Mouse (Mus musculus) heart, embryonic 10.5 days (tissue): ENCODE measurements around the gene Copb2. TPM values are rescaled to one million over a fixed set of nuclear protein-coding genes. Genes with fewer than 3 reads are reported as not detected.

Experiments used
- DNase-seq: peaks from one replicate; pipeline ENCODE4 v3.0.0-alpha.2; 2017; ENCODE audit warnings: low spot score
- H3K27ac ChIP-seq: fragments of 300-500 bp; sonication (generic); 2 replicates; pipeline ENCODE4 v1.5.1; 2016; ENCODE audit warnings: mild to moderate bottlenecking
- H3K27me3 ChIP-seq: fragments of 300-500 bp; sonication (generic); 2 replicates; pipeline ENCODE4 v1.6.1; 2016; ENCODE audit warnings: mild to moderate bottlenecking; ENCODE audit not compliant: poor library complexity, insufficient read depth, severe bottlenecking
- H3K36me3 ChIP-seq: fragments of 300-500 bp; sonication (generic); 2 replicates; pipeline ENCODE4 v1.6.1; 2016; ENCODE audit warnings: mild to moderate bottlenecking, moderate library complexity
- H3K4me1 ChIP-seq: fragments of 300-500 bp; sonication (generic); 2 replicates; pipeline ENCODE4 v1.6.1; 2016; ENCODE audit warnings: mild to moderate bottlenecking
- H3K4me3 ChIP-seq: fragments of 300-500 bp; sonication (generic); 2 replicates; pipeline ENCODE4 v1.5.1; 2016; ENCODE audit warnings: mild to moderate bottlenecking, moderate library complexity
- H3K9me3 ChIP-seq: fragments of 300-500 bp; sonication (generic); 2 replicates; pipeline ENCODE4 v1.6.1; 2016; ENCODE audit warnings: mild to moderate bottlenecking, moderate library complexity
- WGBS: fragments of 180-500 bp; shearing (Covaris S2); methylation state at CpG from one replicate; pipeline ENCODE4 v1.1.7; 2016; 5-methylcytosine and 5-hydroxymethylcytosine counted together
- polyA plus RNA-seq: library from polyadenylated mRNA; unstranded; fragments of >200 nt; fragmentation: Nextera tagmentation; extraction: Ambion mirVana; gene quantifications from 2 replicates; pipeline ENCODE4 v1.2.1, GENCODE M21; 2016

Copb2 gene
- polyA plus RNA-seq = 163 and 167 TPM in 2 replicates

- WGBS = under 1% methylated on average over 76 of the region's 76 CpGs
- Histone ChIP-seq H3K36me3 (peaks cover 6% of the 10 kb centered on the region; the same call in 1 of the 2 replicates), H3K4me1 (peaks cover 15% of the 10 kb centered on the region; the same call in 1 of the 2 replicates), H3K4me3 (peak within 1 kb of the TSS; percentile 85), H3K9me3 (no peaks in the 10 kb centered on the region), H3K27me3 (no peaks in the 10 kb centered on the region), H3K27ac (peak within 1 kb of the TSS; percentile 88)
- peak; percentile 99 for DNase-seq
These were observed at the start of gene Copb2 for GRCm38 (mm10) chr9:98563137-98564126. TSS of gene Copb2 (plus strand) at chr9:98563721.

- Histone ChIP-seq H3K27me3 (no peaks in the 10 kb centered on the region), H3K36me3 (no peaks in the 10 kb centered on the region), H3K4me1 (no peaks in the 10 kb centered on the region), H3K27ac (no peak overlapping the region; the same call in 1 of the 2 replicates), H3K9me3 (no peaks in the 10 kb centered on the region), H3K4me3 (no peak overlapping the region)
- WGBS = 65% methylated on average over 2 of the region's 2 CpGs
- DNase-seq = no peak
These were observed 39.6 kb upstream of the Copb2 start for GRCm38 (mm10) chr9:98523872-98524271.

GRCm38 (mm10) chr9:98524786-98525542 lies 38.6 kb upstream of the Copb2 start:
- Histone ChIP-seq H3K36me3 (no peaks in the 10 kb centered on the region), H3K4me1 (no peaks in the 10 kb centered on the region), H3K9me3 (no peaks in the 10 kb centered on the region), H3K27me3 (no peaks in the 10 kb centered on the region), H3K4me3 (no peak overlapping the region), H3K27ac (no peak overlapping the region)
- no peak for DNase-seq
- WGBS = 69% methylated on average over 7 of the region's 7 CpGs

- H3K36me3 ChIP-seq = no peaks in the 10 kb centered on the region
- WGBS = 63% methylated on average over 7 of the region's 7 CpGs
These were observed 38.0 kb upstream of the Copb2 start for GRCm38 (mm10) chr9:98525543-98525924.

GRCm38 (mm10) chr9:98527226-98527625 lies 36.3 kb upstream of the Copb2 start:
- H3K36me3 ChIP-seq = no peaks in the 10 kb centered on the region
- no peaks in the 10 kb centered on the region for H3K27me3 ChIP-seq
- no peaks in the 10 kb centered on the region for H3K9me3 ChIP-seq
- 76% methylated on average over 7 of the region's 7 CpGs for WGBS
- no peak overlapping the region for H3K4me3 ChIP-seq
- no peak for DNase-seq
- no peak overlapping the region for H3K27ac ChIP-seq
- no peaks in the 10 kb centered on the region for H3K4me1 ChIP-seq

More at GRCm38 (mm10) chr9:98525543-98525924, 38.0 kb upstream of the Copb2 start:
- H3K27me3 ChIP-seq = no peaks in the 10 kb centered on the region
- H3K27ac ChIP-seq = no peak overlapping the region
- H3K9me3 ChIP-seq = no peaks in the 10 kb centered on the region
- no peaks in the 10 kb centered on the region for H3K4me1 ChIP-seq
- no peak for DNase-seq
- H3K4me3 ChIP-seq = no peak overlapping the region

- WGBS = 68% methylated on average over 4 of the region's 4 CpGs
- no peaks in the 10 kb centered on the region for H3K9me3 ChIP-seq
- no peaks in the 10 kb centered on the region for H3K36me3 ChIP-seq
- DNase-seq = no peak
- H3K4me3 ChIP-seq = no peak overlapping the region
- no peak overlapping the region for H3K27ac ChIP-seq
- no peaks in the 10 kb centered on the region for H3K27me3 ChIP-seq
- no peaks in the 10 kb centered on the region for H3K4me1 ChIP-seq
These were observed 33.7 kb upstream of the Copb2 start for GRCm38 (mm10) chr9:98529776-98530175.

DNA sequence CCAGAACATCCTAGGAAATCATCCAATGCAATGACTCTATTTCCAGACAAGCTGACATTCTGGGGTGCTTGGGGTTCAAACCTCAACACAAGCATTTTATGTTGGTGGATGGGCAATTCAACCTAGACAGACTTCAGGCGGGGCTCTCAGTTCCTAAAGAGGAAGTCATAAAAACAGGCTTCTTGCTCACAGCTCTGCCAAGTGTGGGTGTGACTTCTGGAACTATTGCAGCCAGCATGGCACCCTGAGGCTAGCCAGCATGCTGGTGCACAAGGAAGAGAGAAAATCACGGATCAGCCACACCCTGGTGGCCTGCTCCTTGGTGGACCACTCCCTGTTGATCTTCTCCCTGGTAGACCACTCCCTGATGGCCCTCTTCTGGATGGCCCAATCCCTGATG lies 32.5 kb upstream of the Copb2 start:
- H3K4me1 ChIP-seq = no peaks in the 10 kb centered on the region
- H3K27ac ChIP-seq = no peak overlapping the region
- no peak overlapping the region for H3K4me3 ChIP-seq
- H3K36me3 ChIP-seq = no peaks in the 10 kb centered on the region
- DNase-seq = no peak
- 48% methylated on average over 2 of the region's 2 CpGs for WGBS
- no peaks in the 10 kb centered on the region for H3K27me3 ChIP-seq
- no peaks in the 10 kb centered on the region for H3K9me3 ChIP-seq

DNA sequence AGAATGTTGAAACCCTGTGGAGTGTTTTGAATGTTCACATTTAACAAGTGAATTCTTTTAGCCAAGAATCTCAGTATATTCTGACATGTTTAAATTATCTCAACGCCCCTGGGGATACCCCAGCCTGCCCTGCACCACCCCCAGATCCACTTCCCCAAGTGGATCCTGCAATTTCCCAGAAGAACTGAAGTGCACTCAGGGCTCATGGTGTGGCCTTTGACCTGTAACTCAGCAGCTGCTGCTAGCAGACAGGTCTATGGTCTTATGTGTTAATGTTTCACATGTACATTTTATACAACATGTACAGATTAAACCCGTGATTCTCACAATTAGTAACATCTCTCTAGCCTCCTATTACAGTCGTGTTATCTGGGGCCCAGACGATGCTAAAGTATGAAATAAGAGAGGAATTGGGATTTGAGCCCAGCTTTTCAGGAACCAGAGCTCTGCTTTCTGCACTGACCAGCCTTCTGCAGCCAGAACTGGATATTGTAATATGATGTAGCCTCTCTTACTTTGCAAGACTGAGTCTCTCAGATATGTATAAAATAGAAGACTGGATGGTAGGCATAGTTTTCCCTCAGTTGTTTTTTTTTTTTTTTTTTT lies 28.7 kb upstream of the Copb2 start:
- Histone ChIP-seq H3K4me3 (no peak overlapping the region), H3K36me3 (no peaks in the 10 kb centered on the region), H3K27ac (no peak overlapping the region), H3K4me1 (no peaks in the 10 kb centered on the region), H3K9me3 (no peaks in the 10 kb centered on the region), H3K27me3 (no peaks in the 10 kb centered on the region)
- no peak for DNase-seq
- 67% methylated on average over 4 of the region's 4 CpGs for WGBS

DNA sequence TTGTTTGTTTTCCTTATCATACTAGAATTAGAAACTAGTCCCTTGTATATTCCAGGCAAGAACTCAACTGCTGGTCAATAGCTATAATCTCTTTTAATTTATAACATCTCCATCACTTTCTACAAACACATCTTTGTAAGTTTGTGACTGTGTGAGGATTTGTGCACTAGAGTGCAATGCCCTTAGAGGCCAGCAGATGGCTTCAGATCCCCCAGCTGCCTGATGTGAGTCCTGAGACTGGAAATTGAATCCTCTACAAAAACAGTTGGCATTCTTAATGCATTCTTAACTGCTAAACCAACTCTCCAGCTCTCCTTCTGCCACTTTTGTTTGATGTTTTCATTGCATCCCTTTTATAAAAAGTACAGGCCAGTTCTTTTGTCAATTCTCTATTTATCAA lies 27.8 kb upstream of the Copb2 start:
- Histone ChIP-seq H3K4me1 (no peaks in the 10 kb centered on the region), H3K4me3 (no peak overlapping the region), H3K36me3 (no peaks in the 10 kb centered on the region), H3K27me3 (no peaks in the 10 kb centered on the region; the same call in 1 of the 2 replicates), H3K9me3 (no peaks in the 10 kb centered on the region), H3K27ac (no peak overlapping the region)
- no peak for DNase-seq

- H3K9me3 ChIP-seq = no peaks in the 10 kb centered on the region
- no peak overlapping the region for H3K27ac ChIP-seq
- no peaks in the 10 kb centered on the region for H3K4me1 ChIP-seq
- 50% methylated on average over 13 of the region's 13 CpGs for WGBS
- no peaks in the 10 kb centered on the region for H3K36me3 ChIP-seq
- peak overlapping the region; percentile 25; the same call in 1 of the 2 replicates for H3K4me3 ChIP-seq
- no peaks in the 10 kb centered on the region; the same call in 1 of the 2 replicates for H3K27me3 ChIP-seq
- no peak for DNase-seq
These were observed 25.4 kb upstream of the Copb2 start for GRCm38 (mm10) chr9:98538017-98538712.

- DNase-seq = peak; percentile 85
- Histone ChIP-seq H3K27me3 (no peaks in the 10 kb centered on the region; the same call in 1 of the 2 replicates), H3K4me3 (peak overlapping the region; percentile 25; the same call in 1 of the 2 replicates), H3K9me3 (no peaks in the 10 kb centered on the region), H3K36me3 (no peaks in the 10 kb centered on the region), H3K4me1 (no peaks in the 10 kb centered on the region), H3K27ac (no peak overlapping the region)
- 6% methylated on average over 13 of the region's 13 CpGs for WGBS
These were observed 24.7 kb upstream of the Copb2 start for GRCm38 (mm10) chr9:98538713-98539360.

GRCm38 (mm10) chr9:98544042-98544441 lies 19.5 kb upstream of the Copb2 start:
- H3K27me3 ChIP-seq = no peaks in the 10 kb centered on the region; the same call in 1 of the 2 replicates
- 79% methylated on average over 3 of the region's 3 CpGs for WGBS
- no peak for DNase-seq
- H3K4me3 ChIP-seq = no peak overlapping the region
- no peaks in the 10 kb centered on the region for H3K36me3 ChIP-seq
- no peak overlapping the region for H3K27ac ChIP-seq
- H3K4me1 ChIP-seq = no peaks in the 10 kb centered on the region
- no peaks in the 10 kb centered on the region for H3K9me3 ChIP-seq
